Mouse (Mus musculus): ENCODE measurements around the gene Jmjd6.

DNA sequence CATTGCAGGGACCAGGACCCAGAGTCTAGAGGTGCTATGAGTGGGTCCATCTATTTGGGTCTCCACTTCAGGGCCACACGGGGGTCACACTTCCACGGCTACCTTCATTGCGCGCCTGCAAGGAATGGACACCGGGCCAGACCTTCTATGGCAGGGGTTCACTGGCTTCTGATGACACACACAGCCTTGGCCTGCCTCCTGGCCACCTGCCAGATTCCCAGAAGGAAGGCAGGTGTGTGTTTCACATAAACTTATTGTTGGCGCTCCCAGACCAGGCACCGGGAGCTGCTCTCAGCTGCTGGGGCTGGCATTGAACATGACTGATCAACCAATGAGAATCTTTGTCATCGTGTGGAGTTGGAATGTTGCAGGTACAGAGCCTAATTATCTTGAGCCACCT, 35.2 kb upstream of the Jmjd6 start:
- TF ChIP-seq CTCF (IDR thresholded peaks at IDR 0.05) = no peak
- TF ChIP-seq EP300 (IDR thresholded peaks at IDR 0.05) = no peak
